Mouse (Mus musculus): Measurements from ENCODE around the gene Tac2.

Gene Tac2

GRCm38 (mm10) chr10:127721671-127722418, 2.4 kb upstream of the Tac2 start:
- no peak for DNase-seq (ENCODE audit: inconsistent age in 2 of 2, low spot score in 1 of 2)

- no peak for DNase-seq (ENCODE audit: inconsistent age in 2 of 2, low spot score in 1 of 2)
Observed at GRCm38 (mm10) chr10:127725136-127725535, 858 bp downstream of the Tac2 start.

GRCm38 (mm10) chr10:127728437-127728836, 4.2 kb downstream of the Tac2 start:
- DNase-seq (ENCODE audit: inconsistent age in 2 of 2, low spot score in 1 of 2) = no peak

- DNase-seq (ENCODE audit: inconsistent age in 2 of 2, low spot score in 1 of 2) = no peak
Observed at GRCm38 (mm10) chr10:127730285-127730932, 6.1 kb downstream of the Tac2 start.

GRCm38 (mm10) chr10:127730933-127731310, 6.6 kb downstream of the Tac2 start:
- no peak for DNase-seq (ENCODE audit: inconsistent age in 2 of 2, low spot score in 1 of 2)

- DNase-seq (ENCODE audit: inconsistent age in 2 of 2, low spot score in 1 of 2) = no peak
Observed at GRCm38 (mm10) chr10:127731397-127731796, 7.1 kb downstream of the Tac2 start.

- DNase-seq (ENCODE audit: inconsistent age in 2 of 2, low spot score in 1 of 2) = peak in 1 of 2 experiments; percentile 69
Observed at GRCm38 (mm10) chr10:127734434-127734833, 10.2 kb downstream of the Tac2 start.

- peak in 1 of 2 experiments; percentile 38 for DNase-seq (ENCODE audit: inconsistent age in 2 of 2, low spot score in 1 of 2)
Observed at GRCm38 (mm10) chr10:127736266-127736665, 12.0 kb downstream of the Tac2 start.

GRCm38 (mm10) chr10:127736916-127737315, 12.6 kb downstream of the Tac2 start:
- peak in 1 of 2 experiments; percentile 60 for DNase-seq (ENCODE audit: inconsistent age in 2 of 2, low spot score in 1 of 2)

- peak in 1 of 2 experiments; percentile 42 for DNase-seq (ENCODE audit: inconsistent age in 2 of 2, low spot score in 1 of 2)
Observed at GRCm38 (mm10) chr10:127737552-127737951, 13.3 kb downstream of the Tac2 start.

GRCm38 (mm10) chr10:127738151-127738882, 14.0 kb downstream of the Tac2 start:
- peak in 1 of 2 experiments; percentile 69 for DNase-seq (ENCODE audit: inconsistent age in 2 of 2, low spot score in 1 of 2)

- peak; percentile 87 to 94 for DNase-seq (ENCODE audit: inconsistent age in 2 of 2, low spot score in 1 of 2)
Observed at GRCm38 (mm10) chr10:127739083-127739660, 14.9 kb downstream of the Tac2 start, which contains the start of gene Zbtb39. Gene Zbtb39 (plus strand): TSS chr10:127739538.

- DNase-seq (ENCODE audit: inconsistent age in 2 of 2, low spot score in 1 of 2) = no peak
Observed at GRCm38 (mm10) chr10:127739661-127740161, 15.4 kb downstream of the Tac2 start.

- peak; percentile 65 to 86 for DNase-seq (ENCODE audit: inconsistent age in 2 of 2, low spot score in 1 of 2)
Observed at GRCm38 (mm10) chr10:127744661-127745060, 20.4 kb downstream of the Tac2 start.

- peak in 1 of 2 experiments; percentile 42 for DNase-seq (ENCODE audit: inconsistent age in 2 of 2, low spot score in 1 of 2)
Observed at GRCm38 (mm10) chr10:127745886-127746285, 21.6 kb downstream of the Tac2 start.

GRCm38 (mm10) chr10:127747254-127747653, 23.0 kb downstream of the Tac2 start:
- DNase-seq (ENCODE audit: inconsistent age in 2 of 2, low spot score in 1 of 2) = no peak

- DNase-seq (ENCODE audit: inconsistent age in 2 of 2, low spot score in 1 of 2) = peak; percentile 91 to 93
Observed at GRCm38 (mm10) chr10:127748847-127749612, 24.8 kb downstream of the Tac2 start.

- peak; percentile 41 to 61 for DNase-seq (ENCODE audit: inconsistent age in 2 of 2, low spot score in 1 of 2)
Observed at GRCm38 (mm10) chr10:127750136-127750777, 26.0 kb downstream of the Tac2 start.

- DNase-seq (ENCODE audit: inconsistent age in 2 of 2, low spot score in 1 of 2) = peak in 1 of 2 experiments; percentile 67
Observed at GRCm38 (mm10) chr10:127751548-127751947, 27.3 kb downstream of the Tac2 start, which contains the start of gene Gpr182. Gene Gpr182 (minus strand): TSS chr10:127751732.

All from adrenal gland, adult (tissue).